Mouse (Mus musculus): ENCODE data around the gene Dpp6.

DNA sequence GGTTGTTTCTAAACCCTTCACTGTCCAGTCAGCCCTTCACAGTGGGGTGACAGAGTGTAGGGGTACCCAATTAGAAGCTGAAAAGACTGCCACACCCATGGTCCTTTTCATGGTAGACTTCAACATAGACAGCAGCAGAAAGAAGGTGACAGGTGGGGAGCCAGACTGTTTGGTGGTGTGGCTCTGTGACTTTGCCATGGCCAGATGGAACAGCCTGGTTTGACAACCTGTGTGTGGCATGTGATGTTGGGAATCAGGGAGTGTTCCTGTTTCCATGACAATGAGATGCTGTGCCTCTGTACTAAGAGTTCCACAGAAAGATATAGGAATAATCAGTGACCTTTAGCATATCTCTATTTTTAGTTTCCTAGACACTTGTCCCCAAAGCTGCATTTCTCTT is 386.1 kb downstream of the Dpp6 start:
- TF ChIP-seq POLR2A (IDR thresholded peaks at IDR 0.05; ENCODE audit: control insufficient read depth in 1 of 2, insufficient read depth in 1 of 2, low read depth in 1 of 2, low read length in 2 of 2, poor library complexity in 1 of 2) (no peak), GABPA (IDR thresholded peaks at IDR 0.05; ENCODE audit: low read depth, low read length) (no peak), ZKSCAN1 (IDR thresholded peaks at IDR 0.05; ENCODE audit: low read depth, low read length) (no peak), GATA1 (IDR thresholded peaks at IDR 0.05; ENCODE audit: low read depth, low read length) (no peak), JUND (IDR thresholded peaks at IDR 0.05; ENCODE audit: low read depth, low read length) (no peak), EP300 (IDR thresholded peaks at IDR 0.05; ENCODE audit: low read depth in 1 of 2, low read length in 2 of 2) (no peak), MXI1 (IDR thresholded peaks at IDR 0.05; ENCODE audit: low read depth, low read length) (no peak), CTCF (IDR thresholded peaks at IDR 0.05 in 2 of 3, conservative IDR thresholded peaks at IDR 0.05 in 1 of 3; ENCODE audit: control insufficient read depth in 1 of 3, insufficient read depth in 1 of 3, low read depth in 2 of 3, low read length in 3 of 3, poor library complexity in 1 of 3, severe bottlenecking in 1 of 3) (no peak), POLR2AphosphoS2 (IDR thresholded peaks at IDR 0.05; ENCODE audit: low read length) (no peak), HCFC1 (IDR thresholded peaks at IDR 0.05; ENCODE audit: low read depth, low read length) (no peak)

Data from MEL (cell line).